Mouse (Mus musculus) liver, embryonic 16.5 days (tissue): ENCODE measurements around the gene Dnaaf5. TPM values are rescaled to one million over a fixed set of nuclear protein-coding genes. Genes with fewer than 3 reads are reported as not detected.

Source experiments
- ATAC-seq: fragments of 200-750 bp; cut with Nextera tagmentation; 2 replicates; pipeline ENCODE4 v1.8.0; 2017; ENCODE audit warnings: low read depth, mild to moderate bottlenecking, moderate number of reproducible peaks, moderate library complexity
- H3K27ac ChIP-seq: fragments of 300-500 bp; sonication (generic); 2 replicates; pipeline ENCODE4 v1.5.1; 2014; ENCODE audit warnings: mild to moderate bottlenecking, low read length
- H3K27me3 ChIP-seq: fragments of 300-500 bp; sonication (generic); 2 replicates; pipeline ENCODE4 v1.6.1; 2014; ENCODE audit warnings: low read depth, low read length, mixed read lengths; ENCODE audit not compliant: control insufficient read depth, insufficient read depth
- H3K36me3 ChIP-seq: fragments of 300-500 bp; sonication (generic); 2 replicates; pipeline ENCODE4 v1.6.1; 2014; ENCODE audit warnings: mild to moderate bottlenecking; ENCODE audit not compliant: control insufficient read depth, insufficient read depth
- H3K4me1 ChIP-seq: fragments of 300-500 bp; sonication (generic); 2 replicates; pipeline ENCODE4 v1.6.1; 2014; ENCODE audit warnings: low read depth, low read length, mixed read lengths; ENCODE audit not compliant: control insufficient read depth
- H3K4me2 ChIP-seq: fragments of 300-500 bp; sonication (generic); 2 replicates; pipeline ENCODE4 v1.6.1; 2014; ENCODE audit warnings: low read depth, low read length, mixed read lengths
- H3K4me3 ChIP-seq: fragments of 300-500 bp; sonication (generic); 2 replicates; pipeline ENCODE4 v1.5.1; 2014; ENCODE audit warnings: low read depth, mild to moderate bottlenecking, low read length
- H3K9ac ChIP-seq: fragments of 300-500 bp; sonication (generic); 2 replicates; pipeline ENCODE4 v1.6.1; 2014; ENCODE audit warnings: low read depth, low read length
- H3K9me3 ChIP-seq: fragments of 300-500 bp; sonication (generic); replicated peaks from 2 replicates; pipeline ENCODE4 v1.6.1; 2016; ENCODE audit warnings: low read length; ENCODE audit not compliant: control insufficient read depth
- WGBS: fragments of 180-500 bp; shearing (Covaris S2); extraction: QIAGEN DNeasy Blood & Tissue Kit; methylation state at CpG from one replicate; pipeline ENCODE4 v1.1.7; 2014; ENCODE audit not compliant: insufficient replicate concordance; 5-methylcytosine and 5-hydroxymethylcytosine counted together
- polyA plus RNA-seq: library from polyadenylated mRNA; unstranded; fragments of >200 nt; fragmentation: Nextera tagmentation; extraction: Ambion mirVana; gene quantifications from 2 replicates; pipeline ENCODE4 v1.2.1, GENCODE M21; 2015

Dnaaf5 gene
- polyA plus RNA-seq, 1 experiment from 2014 or later, result 2.4 TPM

DNA sequence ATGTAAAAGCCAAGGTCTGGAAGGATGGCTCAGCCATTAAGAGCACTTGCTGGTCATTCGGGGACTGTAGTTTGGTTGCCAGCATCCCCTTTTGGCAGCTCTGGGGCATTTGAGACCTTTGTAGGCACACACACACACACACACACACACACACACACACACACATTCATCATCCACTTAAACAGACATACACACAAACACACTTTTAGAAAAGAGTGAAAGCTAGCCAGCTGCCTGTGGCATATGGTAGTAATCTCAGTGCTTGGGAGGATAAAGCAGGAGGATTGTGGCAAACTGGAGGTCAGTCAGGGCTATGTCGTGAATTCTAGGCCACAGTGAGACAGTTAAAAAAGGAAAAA, 49.6 kb downstream of the Dnaaf5 start:
- 24% methylated on average over 2 of the region's 2 CpGs for WGBS
- H3K4me1 ChIP-seq, result peaks cover 74% of the 10 kb centered on the region

DNA sequence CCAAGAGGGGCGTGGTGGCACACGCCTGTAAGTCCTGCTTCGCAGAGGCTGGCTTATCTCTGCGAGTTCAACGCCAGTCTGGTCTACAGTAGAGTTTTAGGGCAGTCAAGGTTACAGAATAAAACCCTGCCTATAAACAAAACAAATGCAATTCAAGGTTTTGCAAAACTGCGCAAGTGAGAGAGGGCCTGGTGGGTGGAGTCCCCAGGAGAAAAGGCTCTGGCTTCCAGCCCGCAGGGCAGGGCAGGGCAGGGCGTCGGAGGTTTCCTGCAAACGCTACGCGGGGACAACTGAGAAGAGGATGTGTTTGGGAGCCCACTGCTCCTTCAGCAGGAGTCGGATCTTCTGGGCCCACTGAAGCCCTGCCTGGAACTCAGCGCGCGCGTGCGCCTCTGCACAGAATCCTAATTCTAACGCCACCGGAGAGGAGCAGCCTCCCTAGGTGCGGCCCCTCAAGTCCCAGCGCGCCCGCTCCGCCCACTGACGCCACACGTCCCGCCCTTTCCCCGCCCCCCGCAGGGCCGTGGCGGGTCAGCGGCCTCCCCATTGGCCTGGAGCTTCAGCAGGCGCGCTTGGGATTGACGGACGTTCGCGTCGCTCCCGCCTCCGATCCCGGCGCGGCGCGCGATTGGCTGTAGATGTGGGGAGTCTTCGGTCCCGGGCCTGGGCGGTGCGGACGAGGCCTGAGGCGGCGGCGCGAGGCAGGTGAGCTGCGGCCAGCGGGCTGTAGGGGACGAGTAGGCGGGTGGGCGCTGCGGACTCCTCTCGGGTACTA, 50.2 kb downstream of the Dnaaf5 start, which contains the start of gene Sun1:
Gene Sun1, plus strand, starts transcription at position 643 of the 775 bp plus-strand sequence.
- Histone ChIP-seq H3K27ac (peak within 1 kb of the TSS; percentile 95), H3K4me3 (peak within 1 kb of the TSS; percentile 95), H3K36me3 (no peaks in the 10 kb centered on the region), H3K4me1 (peaks cover 75% of the 10 kb centered on the region), H3K27me3 (no peaks in the 10 kb centered on the region), H3K4me2 (peak within 1 kb of the TSS; percentile 99), H3K9me3 (no peaks in the 10 kb centered on the region), H3K9ac (peak within 1 kb of the TSS; percentile 94)
- WGBS, result under 1% methylated on average over 60 of the region's 64 CpGs
- peak; percentile 92 for ATAC-seq

More for the DNA sequence above, 49.6 kb downstream of the Dnaaf5 start:
- Histone ChIP-seq H3K4me3 (peak overlapping the region; percentile 95), H3K27me3 (no peaks in the 10 kb centered on the region), H3K9me3 (no peaks in the 10 kb centered on the region), H3K4me2 (peak overlapping the region; percentile 99), H3K9ac (peak overlapping the region; percentile 86), H3K36me3 (no peaks in the 10 kb centered on the region), H3K27ac (peak overlapping the region; percentile 95)
- no peak for ATAC-seq

- peak overlapping the region; percentile 93 for H3K4me2 ChIP-seq
- under 1% methylated on average over 57 of the region's 57 CpGs for WGBS
These were observed 50.9 kb downstream of the Dnaaf5 start for GRCm38 (mm10) chr5:139200770-139201569.

GRCm38 (mm10) chr5:139202127-139202526, 52.1 kb downstream of the Dnaaf5 start:
- Histone ChIP-seq H3K4me1 (peaks cover 71% of the 10 kb centered on the region), H3K27ac (0 out of 2 replicates have a peak overlapping the region, but pooled peaks have one; percentile 15), H3K27me3 (no peaks in the 10 kb centered on the region), H3K4me3 (peak overlapping the region; percentile 95), H3K4me2 (peak overlapping the region; percentile 93), H3K9me3 (no peaks in the 10 kb centered on the region), H3K9ac (peak overlapping the region; percentile 94), H3K36me3 (no peaks in the 10 kb centered on the region; the same call in 1 of the 2 replicates)
- 47% methylated on average over 11 of the region's 11 CpGs for WGBS
- ATAC-seq, result no peak

More at GRCm38 (mm10) chr5:139200770-139201569, 50.9 kb downstream of the Dnaaf5 start:
- peak; percentile 4; the same call in 1 of the 2 replicates for ATAC-seq
- Histone ChIP-seq H3K4me1 (peaks cover 72% of the 10 kb centered on the region), H3K27me3 (no peaks in the 10 kb centered on the region), H3K9ac (peak overlapping the region; percentile 94), H3K36me3 (no peaks in the 10 kb centered on the region; the same call in 1 of the 2 replicates), H3K4me3 (peak overlapping the region; percentile 95), H3K9me3 (no peaks in the 10 kb centered on the region), H3K27ac (peak overlapping the region; percentile 76)

DNA sequence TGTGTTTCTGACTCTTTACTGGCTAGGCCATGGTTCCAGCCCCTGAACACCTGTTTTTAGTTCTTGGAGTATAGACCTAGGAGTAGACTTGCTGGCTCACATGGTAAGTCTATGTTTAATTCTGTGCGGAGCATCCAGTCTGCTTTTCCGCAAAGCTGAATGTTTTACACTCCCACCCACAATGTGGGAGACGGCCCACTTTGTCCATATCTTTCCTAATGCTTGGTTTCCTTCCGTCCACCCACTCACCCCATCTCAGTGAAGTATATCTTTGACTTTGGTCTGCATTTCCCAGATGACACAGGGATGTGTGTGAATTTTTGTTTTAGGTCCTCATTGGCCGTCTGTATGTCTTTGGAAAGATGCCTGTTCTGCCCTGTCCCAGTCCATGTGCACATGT, 53.3 kb downstream of the Dnaaf5 start:
- WGBS, result 68% methylated on average over 5 of the region's 5 CpGs

DNA sequence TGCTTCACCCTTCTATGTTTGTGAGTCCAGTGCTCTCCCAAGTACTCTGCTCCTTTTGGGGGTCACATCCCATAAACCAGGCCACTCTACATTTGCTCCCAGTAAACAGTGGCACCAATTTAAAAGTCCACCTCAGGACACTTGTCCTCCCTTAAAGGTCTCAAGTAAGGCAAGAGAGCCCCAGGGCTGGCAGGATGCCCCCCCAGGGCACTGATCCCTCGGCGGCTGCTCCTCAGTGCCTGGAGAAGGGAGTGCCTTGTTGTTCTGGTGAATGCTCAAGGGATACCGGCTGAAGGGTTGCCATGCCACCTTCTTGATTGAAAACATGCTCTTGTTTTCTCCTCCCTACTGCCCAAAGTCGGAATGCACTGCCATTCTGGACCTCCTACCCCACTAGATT, 56.1 kb downstream of the Dnaaf5 start:
- H3K4me1 ChIP-seq, result peaks cover 47% of the 10 kb centered on the region
- 76% methylated on average over 4 of the region's 4 CpGs for WGBS

More for the DNA sequence above, 53.3 kb downstream of the Dnaaf5 start:
- H3K36me3 ChIP-seq, result no peaks in the 10 kb centered on the region; the same call in 1 of the 2 replicates
- H3K9me3 ChIP-seq, result no peaks in the 10 kb centered on the region
- H3K27ac ChIP-seq, result no peak overlapping the region
- H3K27me3 ChIP-seq, result no peaks in the 10 kb centered on the region
- no peak overlapping the region for H3K4me2 ChIP-seq
- peaks cover 64% of the 10 kb centered on the region for H3K4me1 ChIP-seq
- H3K4me3 ChIP-seq, result no peak overlapping the region
- no peak for ATAC-seq
- H3K9ac ChIP-seq, result no peak overlapping the region

DNA sequence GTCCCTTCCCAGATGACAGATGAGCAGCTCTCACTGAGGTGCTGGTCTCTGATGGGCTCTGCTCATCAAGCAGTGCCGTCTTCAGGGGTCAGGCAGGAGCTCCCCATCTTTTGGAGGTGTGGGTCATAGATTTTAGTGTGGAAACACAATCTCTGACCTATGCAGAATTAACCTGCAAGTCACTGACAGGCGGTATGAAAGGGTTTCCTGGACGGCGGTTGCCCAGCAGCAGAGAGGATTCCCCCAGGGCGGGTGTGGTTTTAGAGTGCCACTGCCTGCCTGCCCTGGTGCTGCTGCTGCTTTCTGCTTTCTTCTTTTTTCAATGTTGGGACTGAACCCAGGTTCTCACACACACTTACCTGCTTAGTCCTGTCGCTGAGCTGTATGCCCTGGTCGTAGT, 56.5 kb downstream of the Dnaaf5 start:
- Histone ChIP-seq H3K4me2 (no peak overlapping the region), H3K9ac (no peak overlapping the region), H3K4me1 (peaks cover 44% of the 10 kb centered on the region), H3K4me3 (no peak overlapping the region), H3K27ac (no peak overlapping the region), H3K9me3 (no peaks in the 10 kb centered on the region), H3K27me3 (no peaks in the 10 kb centered on the region), H3K36me3 (no peaks in the 10 kb centered on the region; the same call in 1 of the 2 replicates)
- ATAC-seq, result no peak
- 43% methylated on average over 7 of the region's 7 CpGs for WGBS

More for the DNA sequence above, 56.1 kb downstream of the Dnaaf5 start:
- H3K9me3 ChIP-seq, result no peaks in the 10 kb centered on the region
- no peak overlapping the region for H3K27ac ChIP-seq
- no peak for ATAC-seq
- no peak overlapping the region for H3K9ac ChIP-seq
- H3K36me3 ChIP-seq, result no peaks in the 10 kb centered on the region; the same call in 1 of the 2 replicates
- no peaks in the 10 kb centered on the region for H3K27me3 ChIP-seq
- H3K4me3 ChIP-seq, result no peak overlapping the region
- H3K4me2 ChIP-seq, result no peak overlapping the region

GRCm38 (mm10) chr5:139208183-139208582, 58.2 kb downstream of the Dnaaf5 start:
- no peak for ATAC-seq
- no peak overlapping the region for H3K27ac ChIP-seq

More at GRCm38 (mm10) chr5:139208183-139208582, 58.2 kb downstream of the Dnaaf5 start:
- no peak overlapping the region for H3K9ac ChIP-seq
- peaks cover 4% of the 10 kb centered on the region; the same call in 1 of the 2 replicates for H3K36me3 ChIP-seq
- no peak overlapping the region for H3K4me2 ChIP-seq
- peaks cover 31% of the 10 kb centered on the region for H3K4me1 ChIP-seq
- H3K9me3 ChIP-seq, result no peaks in the 10 kb centered on the region
- no peaks in the 10 kb centered on the region for H3K27me3 ChIP-seq
- H3K4me3 ChIP-seq, result no peak overlapping the region
